Mouse (Mus musculus) forebrain, embryonic 14.5 days (tissue): ENCODE data around the gene Cln6. TPM values are rescaled to one million over a fixed set of nuclear protein-coding genes. Genes with fewer than 3 reads are reported as not detected.
"Not testable (repeated sequence)": the region's sequence is repeated elsewhere in the genome, so short reads cannot be mapped to it uniquely, and the experiment has no call there.

Source experiments
- ATAC-seq: fragments of 200-750 bp; cut with Nextera tagmentation; 2 replicates; pipeline ENCODE4 v1.8.0; 2017; ENCODE audit warnings: mild to moderate bottlenecking, moderate library complexity
- DNase-seq: peaks from one replicate; pipeline ENCODE4 v3.0.0-alpha.2; 2015; ENCODE audit warnings: low spot score
- H3K27ac ChIP-seq: fragments of 300-500 bp; sonication (generic); 2 replicates; pipeline ENCODE4 v1.5.1; 2014; ENCODE audit warnings: low read depth, mild to moderate bottlenecking, control low read depth, low read length, moderate library complexity
- H3K27me3 ChIP-seq: fragments of 300-500 bp; sonication (generic); replicated peaks from 2 replicates; pipeline ENCODE4 v1.6.1; 2014; ENCODE audit warnings: low read length, control low read depth, mixed read lengths; ENCODE audit not compliant: control insufficient read depth, insufficient read depth
- H3K36me3 ChIP-seq: fragments of 300-500 bp; sonication (generic); 2 replicates; pipeline ENCODE4 v1.6.1; 2014; ENCODE audit warnings: low read length, control low read depth; ENCODE audit not compliant: control insufficient read depth, insufficient read depth
- H3K4me1 ChIP-seq: fragments of 300-500 bp; sonication (generic); 2 replicates; pipeline ENCODE4 v1.6.1; 2014; ENCODE audit warnings: antibody characterized with exemption, low read length, control low read depth; ENCODE audit not compliant: control insufficient read depth, insufficient read depth
- H3K4me2 ChIP-seq: fragments of 300-500 bp; sonication (generic); 2 replicates; pipeline ENCODE4 v1.6.1; 2014; ENCODE audit warnings: mild to moderate bottlenecking, control low read depth, low read length
- H3K4me3 ChIP-seq: fragments of 300-500 bp; sonication (generic); 2 replicates; pipeline ENCODE4 v1.5.1; 2014; ENCODE audit warnings: low read depth, low read length, control low read depth
- H3K9ac ChIP-seq: fragments of 300-500 bp; sonication (generic); 2 replicates; pipeline ENCODE4 v1.6.1; 2014; ENCODE audit warnings: mild to moderate bottlenecking, low read length, control low read depth, moderate library complexity
- H3K9me3 ChIP-seq: fragments of 300-500 bp; sonication (generic); replicated peaks from 2 replicates; pipeline ENCODE4 v1.6.1; 2016; ENCODE audit warnings: low read length, control low read depth, mixed read lengths; ENCODE audit not compliant: control insufficient read depth
- WGBS: fragments of 180-500 bp; shearing (Covaris S2); extraction: QIAGEN DNeasy Blood & Tissue Kit; methylation state at CpG from one replicate; pipeline ENCODE4 v1.1.7; 2014; 5-methylcytosine and 5-hydroxymethylcytosine counted together
- polyA plus RNA-seq: library from polyadenylated mRNA; unstranded; fragments of >200 nt; fragmentation: Nextera tagmentation; extraction: Ambion mirVana; gene quantifications from 2 replicates; pipeline ENCODE4 v1.2.1, GENCODE M21; 2014

The Cln6 gene
- polyA plus RNA-seq, 1 experiment from 2014 or later = 4.9 TPM

DNA sequence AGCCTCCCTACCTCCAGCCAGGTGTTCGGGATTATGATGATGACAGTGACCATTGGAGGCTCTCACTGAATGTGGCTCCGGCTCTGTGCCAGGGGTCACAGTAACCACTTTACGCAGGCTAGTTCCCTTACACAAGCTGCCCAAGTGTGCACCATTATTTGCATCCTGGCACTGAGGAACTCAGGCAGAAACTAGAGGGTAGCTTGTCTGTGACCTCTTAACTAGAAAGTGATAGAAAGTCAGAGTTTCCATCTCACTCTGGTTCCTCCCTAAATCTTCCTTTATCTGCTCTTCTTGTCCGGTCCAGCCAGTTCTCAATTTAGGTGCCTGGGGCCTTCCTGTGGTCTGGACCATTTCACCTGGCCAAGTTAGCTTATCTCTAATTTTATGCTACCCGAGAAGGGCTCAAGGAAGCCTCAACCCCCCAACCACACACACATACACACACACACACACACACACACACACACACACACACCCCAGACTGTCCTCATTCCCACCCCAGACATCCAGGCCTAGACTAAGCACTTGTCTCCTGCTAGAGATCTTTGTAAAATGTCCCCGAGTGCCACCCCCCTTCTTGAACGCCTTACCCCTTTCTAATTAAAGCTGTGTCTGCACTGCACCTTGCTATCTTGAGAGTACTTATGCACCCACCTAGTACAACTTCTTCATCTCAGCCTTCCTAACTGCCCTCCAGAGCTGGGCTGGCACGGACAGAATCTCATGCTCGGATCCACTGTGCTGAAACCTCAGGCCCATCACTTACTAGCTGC is 22.1 kb upstream of the Cln6 start:
- H3K9me3 ChIP-seq = no peaks in the 10 kb centered on the region
- H3K27me3 ChIP-seq = no peaks in the 10 kb centered on the region
- no peak for ATAC-seq
- no peak overlapping the region for H3K9ac ChIP-seq
- DNase-seq = no peak
- 85% methylated on average over 9 of the region's 9 CpGs for WGBS
- H3K4me3 ChIP-seq = no peak overlapping the region
- H3K36me3 ChIP-seq = no peaks in the 10 kb centered on the region
- H3K4me2 ChIP-seq = no peak overlapping the region
- peaks cover 5% of the 10 kb centered on the region; the same call in 1 of the 2 replicates for H3K4me1 ChIP-seq
- no peak overlapping the region for H3K27ac ChIP-seq

DNA sequence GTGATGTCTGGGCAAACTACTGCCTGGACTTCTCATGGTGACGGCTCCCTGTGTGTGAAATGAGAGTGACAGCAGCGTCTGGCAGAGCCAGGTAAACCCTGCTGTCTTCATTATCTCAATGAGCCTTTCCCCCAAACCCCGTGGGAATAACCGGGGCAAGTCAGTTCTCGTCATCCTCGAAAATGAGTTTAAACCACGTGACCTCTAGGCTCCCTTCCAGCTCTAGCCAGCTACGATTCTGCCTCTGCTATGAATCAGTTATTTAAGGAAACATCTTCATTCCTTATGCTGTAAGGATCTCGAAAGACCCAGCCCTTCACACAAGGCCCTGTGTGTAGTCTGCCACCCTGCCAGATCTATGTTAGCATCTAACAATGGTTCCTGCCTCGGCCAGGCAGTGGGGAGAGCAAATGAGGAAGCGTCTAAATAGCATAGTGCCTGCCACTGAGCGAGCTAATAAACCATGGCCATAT is 21.4 kb upstream of the Cln6 start:
- 52% methylated on average over 12 of the region's 12 CpGs for WGBS
- Histone ChIP-seq H3K4me3 (no peak overlapping the region), H3K4me2 (no peak overlapping the region), H3K36me3 (no peaks in the 10 kb centered on the region), H3K4me1 (peaks cover 3% of the 10 kb centered on the region; the same call in 1 of the 2 replicates), H3K9me3 (no peaks in the 10 kb centered on the region), H3K9ac (no peak overlapping the region), H3K27me3 (no peaks in the 10 kb centered on the region), H3K27ac (peak overlapping the region; percentile 44; the same call in 1 of the 2 replicates)
- ATAC-seq = peak; percentile 37
- peak; percentile 65 for DNase-seq

DNA sequence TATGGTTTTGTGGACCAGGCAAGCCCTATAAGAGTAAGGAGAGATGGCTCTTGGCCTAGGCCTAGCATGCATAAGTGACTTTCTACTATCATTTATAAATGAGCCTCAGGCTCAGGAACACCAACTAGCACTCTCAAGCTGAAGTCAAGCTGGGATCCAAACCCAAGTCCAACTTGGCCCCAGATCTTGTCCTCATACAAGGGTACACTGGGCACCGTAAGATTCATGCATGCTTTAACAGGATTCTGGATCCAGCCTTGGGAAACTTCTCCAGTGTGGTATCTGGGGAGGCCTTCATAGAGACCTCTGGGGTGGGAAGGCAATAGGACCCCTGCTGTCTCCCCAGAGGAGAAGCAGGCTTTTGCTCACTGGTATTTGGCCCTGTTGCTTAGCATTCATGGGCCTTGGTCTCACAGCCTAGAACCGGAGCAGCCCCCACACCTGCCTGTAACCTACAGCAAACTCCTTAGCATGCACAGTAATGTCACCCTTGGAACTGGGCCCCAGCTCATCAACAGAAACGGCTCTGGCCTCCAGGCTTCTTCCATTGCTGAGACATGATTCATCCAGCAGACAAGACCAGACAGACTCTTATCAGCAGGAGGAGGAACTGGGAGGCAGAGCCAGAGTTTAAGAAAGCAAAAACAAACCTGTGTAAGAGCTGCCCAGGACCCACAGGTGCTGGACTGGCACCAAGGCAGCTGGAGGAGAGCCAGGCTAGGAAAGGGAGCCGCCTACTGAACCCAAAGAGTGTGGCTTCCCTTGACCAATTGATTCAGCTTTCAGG is 20.6 kb upstream of the Cln6 start:
- DNase-seq (no peak), ATAC-seq (no peak)
- Histone ChIP-seq H3K4me3 (no peak overlapping the region), H3K36me3 (no peaks in the 10 kb centered on the region), H3K27me3 (no peaks in the 10 kb centered on the region), H3K4me2 (no peak overlapping the region), H3K9me3 (no peaks in the 10 kb centered on the region), H3K27ac (0 out of 2 replicates have a peak overlapping the region, but pooled peaks have one; percentile 27), H3K9ac (no peak overlapping the region), H3K4me1 (no peaks in the 10 kb centered on the region)
- WGBS = 76% methylated on average over 4 of the region's 4 CpGs

DNA sequence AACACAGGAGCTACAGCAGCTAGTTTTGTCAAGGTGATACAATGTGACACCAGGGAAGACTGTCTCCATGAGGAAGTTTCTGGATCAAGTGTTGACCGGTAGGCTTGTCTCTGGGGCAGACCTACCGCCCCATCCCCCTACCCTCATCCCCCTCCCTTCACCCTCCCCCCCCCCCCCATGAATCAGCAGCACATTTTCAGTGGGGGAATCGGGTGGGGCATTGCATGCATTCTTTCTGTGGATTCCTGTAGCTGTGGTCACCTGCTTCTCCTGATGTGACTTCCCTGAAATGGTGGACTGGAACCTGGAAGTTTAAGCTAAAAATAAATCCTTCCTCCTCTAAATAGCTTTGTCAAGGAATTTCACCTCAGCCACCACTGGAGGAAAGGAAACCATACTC is 19.1 kb upstream of the Cln6 start:
- Histone ChIP-seq H3K27ac (no peak overlapping the region), H3K9ac (no peak overlapping the region), H3K27me3 (no peaks in the 10 kb centered on the region), H3K9me3 (no peaks in the 10 kb centered on the region), H3K4me1 (no peaks in the 10 kb centered on the region), H3K4me3 (no peak overlapping the region), H3K36me3 (no peaks in the 10 kb centered on the region), H3K4me2 (no peak overlapping the region)
- ATAC-seq (no peak), DNase-seq (no peak)
- 90% methylated on average over 3 of the region's 3 CpGs for WGBS

DNA sequence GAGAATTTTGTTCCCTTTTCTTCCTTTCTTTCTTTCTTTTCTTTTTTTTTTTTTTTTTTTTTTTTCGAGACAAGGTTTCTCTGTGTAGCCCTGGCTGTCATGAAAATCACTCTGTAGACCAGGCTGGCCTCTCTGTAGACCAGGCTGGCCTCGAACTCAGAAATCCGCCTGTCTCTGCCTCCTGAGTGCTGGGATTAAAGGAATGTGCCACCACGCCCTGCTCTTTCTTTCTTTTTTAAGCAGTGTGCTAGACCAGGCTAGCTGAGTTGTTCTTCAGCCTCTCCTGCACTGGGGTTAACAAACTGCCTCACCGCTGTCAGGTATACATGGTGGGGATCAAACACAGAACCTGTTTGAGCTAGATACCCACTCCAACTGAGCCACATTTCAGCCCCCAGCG is 18.7 kb upstream of the Cln6 start:
- not testable (repeated sequence) for H3K27me3 ChIP-seq, H3K4me2 ChIP-seq, ATAC-seq, DNase-seq, H3K36me3 ChIP-seq, H3K4me1 ChIP-seq, H3K9me3 ChIP-seq, H3K9ac ChIP-seq, H3K4me3 ChIP-seq, H3K27ac ChIP-seq
- 91% methylated on average over 6 of the region's 6 CpGs for WGBS

DNA sequence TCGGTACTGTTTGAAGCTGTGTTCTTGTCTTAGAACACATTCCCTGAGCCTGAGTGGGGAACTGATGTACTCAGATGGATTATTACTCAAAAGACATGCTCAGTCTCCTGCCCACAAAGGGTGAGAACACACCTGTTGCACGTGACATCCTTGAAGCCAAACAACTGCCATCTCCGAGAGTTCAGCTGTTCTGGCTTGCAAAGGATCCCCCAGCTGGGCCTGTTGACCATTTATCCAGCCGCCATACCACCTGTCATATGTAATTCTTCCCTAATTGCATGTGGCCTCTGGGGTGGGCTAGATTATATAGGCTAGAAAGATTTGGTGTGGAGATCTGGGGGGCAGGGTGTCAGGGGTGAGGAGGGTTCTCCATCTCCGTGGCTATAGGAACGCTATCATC is 17.8 kb upstream of the Cln6 start:
- H3K27me3 ChIP-seq = no peaks in the 10 kb centered on the region
- WGBS = 84% methylated on average over 6 of the region's 6 CpGs
- H3K36me3 ChIP-seq = no peaks in the 10 kb centered on the region
- no peak overlapping the region for H3K4me3 ChIP-seq
- 0 out of 2 replicates have a peak, but pooled peaks cover under 1% of the 10 kb centered on the region for H3K4me1 ChIP-seq
- DNase-seq (no peak), ATAC-seq (no peak)
- no peak overlapping the region for H3K9ac ChIP-seq
- H3K4me2 ChIP-seq = no peak overlapping the region
- H3K27ac ChIP-seq = no peak overlapping the region
- no peaks in the 10 kb centered on the region for H3K9me3 ChIP-seq

DNA sequence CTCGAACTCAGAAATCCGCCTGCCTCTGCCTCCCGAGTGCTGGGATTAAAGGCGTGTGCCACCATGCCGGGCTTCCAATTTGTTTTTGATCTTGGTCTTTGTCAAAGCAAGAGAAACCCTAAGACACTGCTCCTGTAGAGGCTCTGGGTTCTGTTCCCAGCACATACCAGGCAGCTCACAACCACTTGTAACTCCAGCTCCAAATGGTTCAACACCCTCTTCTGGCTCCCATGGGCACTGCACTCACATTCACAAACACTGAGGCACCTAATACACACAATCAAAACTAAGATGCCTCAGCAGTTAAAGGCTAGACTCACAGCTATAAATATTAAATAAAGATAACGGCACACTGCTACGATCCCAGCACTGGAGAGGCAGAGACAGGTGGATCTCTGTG is 16.8 kb upstream of the Cln6 start:
- H3K9me3 ChIP-seq = no peaks in the 10 kb centered on the region
- H3K4me1 ChIP-seq = 0 out of 2 replicates have a peak, but pooled peaks cover 4% of the 10 kb centered on the region
- H3K4me2 ChIP-seq = no peak overlapping the region
- H3K4me3 ChIP-seq = no peak overlapping the region
- WGBS = 95% methylated on average over 7 of the region's 7 CpGs
- H3K36me3 ChIP-seq = no peaks in the 10 kb centered on the region
- ATAC-seq = no peak
- no peaks in the 10 kb centered on the region for H3K27me3 ChIP-seq
- no peak overlapping the region for H3K27ac ChIP-seq
- no peak overlapping the region for H3K9ac ChIP-seq
- no peak for DNase-seq

DNA sequence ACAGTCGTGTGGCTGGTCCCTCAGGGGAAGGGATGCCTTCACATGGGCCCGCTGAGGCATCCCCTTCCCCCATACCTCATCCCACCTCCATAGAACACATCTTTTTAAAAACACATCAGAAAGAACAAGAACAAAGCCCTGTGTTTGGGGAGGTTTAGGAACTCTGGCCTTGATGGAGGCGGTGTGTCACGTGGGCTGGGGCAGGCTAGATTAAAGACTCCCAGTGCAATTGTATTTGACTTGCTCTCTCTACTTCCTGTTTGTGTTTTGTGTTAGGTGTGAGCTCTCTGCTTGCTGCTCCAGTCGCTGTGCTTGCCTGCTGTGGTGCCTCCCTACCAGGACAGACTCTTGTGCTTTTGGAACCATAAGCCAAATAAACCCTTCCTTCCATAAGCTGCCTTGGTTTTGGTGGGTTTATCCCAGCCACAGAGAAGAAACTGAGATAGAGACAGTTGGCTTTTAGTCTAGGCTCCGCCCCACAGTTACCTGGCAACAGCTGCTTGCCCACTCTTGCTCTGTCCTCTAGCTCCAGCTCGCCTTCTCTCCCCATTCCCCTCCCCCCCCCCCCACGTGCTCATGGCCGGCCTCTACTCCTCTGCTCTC is 12.7 kb upstream of the Cln6 start:
- WGBS = 7% methylated on average over 8 of the region's 9 CpGs

More for the DNA sequence above, 12.7 kb upstream of the Cln6 start:
- no peak overlapping the region for H3K9ac ChIP-seq
- peak; percentile 30 for DNase-seq
- H3K4me3 ChIP-seq = no peak overlapping the region
- ATAC-seq = no peak
- H3K4me1 ChIP-seq = peaks cover 8% of the 10 kb centered on the region; the same call in 1 of the 2 replicates
- no peak overlapping the region for H3K4me2 ChIP-seq
- peak overlapping the region; percentile 22; the same call in 1 of the 2 replicates for H3K27ac ChIP-seq
- H3K36me3 ChIP-seq = no peaks in the 10 kb centered on the region
- H3K27me3 ChIP-seq = no peaks in the 10 kb centered on the region
- H3K9me3 ChIP-seq = no peaks in the 10 kb centered on the region
